Mouse (Mus musculus): ENCODE measurements around the gene Ucp2. TPM values are rescaled to one million over a fixed set of nuclear protein-coding genes. Genes with fewer than 3 reads are reported as not detected.

The Ucp2 gene
- 10 to 100 TPM; 31.0 to 52.5 TPM for total RNA-seq (2021)
- long read RNA-seq, experiment 1, partial matches to known transcripts, result 3 of 7 reads
- long read RNA-seq, experiment 1, other reads (novel, unspliced or antisense), result 0 of 7 reads
- long read RNA-seq, experiment 2, partial matches to known transcripts, result 2 of 6 reads
- long read RNA-seq, experiment 2, other reads (novel, unspliced or antisense), result 1 of 6 reads

GRCm38 (mm10) chr7:100493117-100493483 is at the start of gene Ucp2:
Ucp2 (plus strand) TSS chr7:100493337.
- peak; percentile 79 for DNase-seq

GRCm38 (mm10) chr7:100443728-100444127 is 49.4 kb upstream of the Ucp2 start:
- DNase-seq, result no peak

GRCm38 (mm10) chr7:100446271-100446670 is 46.9 kb upstream of the Ucp2 start:
- DNase-seq, result no peak

- DNase-seq, result no peak
These were observed 44.6 kb upstream of the Ucp2 start for GRCm38 (mm10) chr7:100448530-100448929.

GRCm38 (mm10) chr7:100448985-100449384 is 44.2 kb upstream of the Ucp2 start:
- no peak for DNase-seq

GRCm38 (mm10) chr7:100458153-100458552 is 35.0 kb upstream of the Ucp2 start:
- DNase-seq, result no peak

- DNase-seq, result no peak
These were observed 33.3 kb upstream of the Ucp2 start for GRCm38 (mm10) chr7:100459862-100460261.

GRCm38 (mm10) chr7:100461621-100462151 is 31.5 kb upstream of the Ucp2 start:
- DNase-seq, result peak; percentile 86

- no peak for DNase-seq
These were observed 29.9 kb upstream of the Ucp2 start for GRCm38 (mm10) chr7:100463194-100463593.

GRCm38 (mm10) chr7:100463757-100464156 is 29.4 kb upstream of the Ucp2 start:
- DNase-seq, result no peak

- no peak for DNase-seq
These were observed 28.9 kb upstream of the Ucp2 start for GRCm38 (mm10) chr7:100464248-100464647.

- no peak for DNase-seq
These were observed 27.9 kb upstream of the Ucp2 start for GRCm38 (mm10) chr7:100465248-100465647.

GRCm38 (mm10) chr7:100465656-100466309 is 27.4 kb upstream of the Ucp2 start:
- DNase-seq, result peak; percentile 94

- DNase-seq, result no peak
These were observed 26.2 kb upstream of the Ucp2 start for GRCm38 (mm10) chr7:100466781-100467510.

GRCm38 (mm10) chr7:100468761-100469160 is 24.4 kb upstream of the Ucp2 start:
- DNase-seq, result no peak

- no peak for DNase-seq
These were observed 23.6 kb upstream of the Ucp2 start for GRCm38 (mm10) chr7:100469502-100469901.

- peak; percentile 63 for DNase-seq
These were observed 22.2 kb upstream of the Ucp2 start for GRCm38 (mm10) chr7:100470796-100471406.

GRCm38 (mm10) chr7:100471407-100471797 is 21.7 kb upstream of the Ucp2 start:
- DNase-seq, result no peak

- peak; percentile 72 for DNase-seq
These were observed 20.4 kb upstream of the Ucp2 start, which contains the start of gene Ucp3 for GRCm38 (mm10) chr7:100472777-100473176. Ucp3 (plus strand) TSS chr7:100472990.

GRCm38 (mm10) chr7:100473846-100474454 is 19.2 kb upstream of the Ucp2 start:
- DNase-seq, result no peak

- DNase-seq, result peak; percentile 86
These were observed 18.5 kb upstream of the Ucp2 start for GRCm38 (mm10) chr7:100474680-100475079.
